Mouse (Mus musculus): ENCODE measurements around the gene Umod. TPM values are rescaled to one million over a fixed set of nuclear protein-coding genes. Genes with fewer than 3 reads are reported as not detected.

Umod gene
- polyA plus RNA-seq, 1 experiment from 2014 or later, result 131 TPM

GRCm38 (mm10) chr7:119513056-119513455 is 34.0 kb upstream of the Umod start:
- Histone ChIP-seq H3K9ac (ENCODE audit: low read depth, low read length) (no peak overlapping the region), H3K27me3 (ENCODE audit: insufficient read depth, low read length) (no peaks in the 10 kb centered on the region), H3K4me2 (ENCODE audit: low read length) (no peak overlapping the region), H3K4me3 (replicated peaks; ENCODE audit: low read depth, low read length) (no peak overlapping the region), H3K9me3 (replicated peaks; ENCODE audit: low read length) (no peaks in the 10 kb centered on the region), H3K4me1 (replicated peaks; ENCODE audit: insufficient read depth, low read length) (no peaks in the 10 kb centered on the region), H3K27ac (no peak overlapping the region), H3K36me3 (ENCODE audit: insufficient read depth, low read length) (no peaks in the 10 kb centered on the region)
- WGBS, result 25% methylated on average over 7 of the region's 7 CpGs
- peak; percentile 90 for ATAC-seq (replicated peaks; ENCODE audit: low FRiP score, low read depth)
- peak; percentile 84 for TF ChIP-seq CTCF (IDR thresholded peaks at IDR 0.05; ENCODE audit: low read depth)
- DNase-seq (ENCODE audit: low spot score), result peak; percentile 73

- TF ChIP-seq CTCF (IDR thresholded peaks at IDR 0.05; ENCODE audit: low read depth), result no peak
Observed at GRCm38 (mm10) chr7:119511143-119511542, 32.1 kb upstream of the Umod start.

DNA sequence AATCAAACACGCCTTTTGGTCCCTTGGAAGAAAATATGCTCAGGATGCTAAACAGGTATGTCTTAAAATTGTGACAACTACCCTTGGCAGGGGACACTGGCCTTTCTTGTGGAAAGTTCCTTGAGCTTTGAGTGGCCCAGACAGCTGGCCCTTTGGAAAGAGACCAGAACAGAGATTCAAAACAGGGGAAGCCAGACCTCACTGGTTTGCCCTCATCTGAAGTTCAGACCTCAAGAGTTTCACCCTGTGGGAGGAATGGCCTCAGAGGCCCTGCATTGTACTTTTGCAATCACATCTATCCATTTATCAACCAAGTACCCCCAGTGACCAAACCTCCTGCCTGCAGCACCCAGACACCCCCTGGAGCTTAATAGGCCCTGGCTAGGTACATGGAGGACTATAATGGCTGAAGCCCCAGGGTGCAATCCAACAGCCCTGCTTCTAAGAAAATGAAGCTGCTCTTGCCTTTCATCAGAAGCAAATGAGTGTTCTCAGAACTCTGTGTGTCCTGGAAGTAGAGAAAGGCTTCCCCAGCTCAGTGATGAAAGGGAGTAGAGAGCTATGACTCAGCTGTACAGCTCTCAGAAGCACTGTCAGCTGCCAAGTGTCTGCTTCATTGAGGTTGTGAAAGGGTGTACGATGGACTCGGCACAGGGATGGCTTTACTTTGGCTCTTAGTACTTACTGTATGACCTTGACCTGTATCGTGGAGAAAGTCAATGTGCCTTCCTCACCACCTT is 11.1 kb upstream of the Umod start:
- Histone ChIP-seq H3K36me3 (ENCODE audit: insufficient read depth, low read length) (no peaks in the 10 kb centered on the region), H3K4me2 (ENCODE audit: low read length) (no peak overlapping the region), H3K4me3 (replicated peaks; ENCODE audit: low read depth, low read length) (no peak overlapping the region), H3K27me3 (ENCODE audit: insufficient read depth, low read length) (no peaks in the 10 kb centered on the region), H3K9me3 (replicated peaks; ENCODE audit: low read length) (no peaks in the 10 kb centered on the region), H3K4me1 (replicated peaks; ENCODE audit: insufficient read depth, low read length) (no peaks in the 10 kb centered on the region), H3K27ac (no peak overlapping the region), H3K9ac (ENCODE audit: low read depth, low read length) (no peak overlapping the region)
- no peak for TF ChIP-seq CTCF (IDR thresholded peaks at IDR 0.05; ENCODE audit: low read depth)
- no peak for DNase-seq (ENCODE audit: low spot score)
- no peak for ATAC-seq (replicated peaks; ENCODE audit: low FRiP score, low read depth)
- 76% methylated on average over 4 of the region's 4 CpGs for WGBS

More at GRCm38 (mm10) chr7:119511143-119511542, 32.1 kb upstream of the Umod start:
- Histone ChIP-seq H3K9ac (ENCODE audit: low read depth, low read length) (no peak overlapping the region), H3K4me2 (ENCODE audit: low read length) (no peak overlapping the region), H3K36me3 (ENCODE audit: insufficient read depth, low read length) (no peaks in the 10 kb centered on the region), H3K4me1 (replicated peaks; ENCODE audit: insufficient read depth, low read length) (no peaks in the 10 kb centered on the region), H3K4me3 (replicated peaks; ENCODE audit: low read depth, low read length) (no peak overlapping the region), H3K27me3 (ENCODE audit: insufficient read depth, low read length) (no peaks in the 10 kb centered on the region), H3K9me3 (replicated peaks; ENCODE audit: low read length) (no peaks in the 10 kb centered on the region), H3K27ac (peak overlapping the region; percentile 60)
- WGBS, result 60% methylated on average over 4 of the region's 4 CpGs
- peak; percentile 52 for DNase-seq (ENCODE audit: low spot score)
- peak; percentile 93 for ATAC-seq (replicated peaks; ENCODE audit: low FRiP score, low read depth)

GRCm38 (mm10) chr7:119486683-119487082 is 7.6 kb upstream of the Umod start:
- 84% methylated on average over 5 of the region's 5 CpGs for WGBS
- no peaks in the 10 kb centered on the region for H3K9me3 ChIP-seq (replicated peaks; ENCODE audit: low read length)
- no peaks in the 10 kb centered on the region for H3K27me3 ChIP-seq (ENCODE audit: insufficient read depth, low read length)
- H3K36me3 ChIP-seq (ENCODE audit: insufficient read depth, low read length), result no peaks in the 10 kb centered on the region
- TF ChIP-seq CTCF (IDR thresholded peaks at IDR 0.05; ENCODE audit: low read depth), result no peak
- ATAC-seq (replicated peaks; ENCODE audit: low FRiP score, low read depth) (no peak), DNase-seq (ENCODE audit: low spot score) (no peak)
- H3K4me3 ChIP-seq (replicated peaks; ENCODE audit: low read depth, low read length), result no peak overlapping the region
- H3K4me1 ChIP-seq (replicated peaks; ENCODE audit: insufficient read depth, low read length), result no peaks in the 10 kb centered on the region
- H3K4me2 ChIP-seq (ENCODE audit: low read length), result no peak overlapping the region
- no peak overlapping the region for H3K9ac ChIP-seq (ENCODE audit: low read depth, low read length)
- H3K27ac ChIP-seq, result no peak overlapping the region

DNA sequence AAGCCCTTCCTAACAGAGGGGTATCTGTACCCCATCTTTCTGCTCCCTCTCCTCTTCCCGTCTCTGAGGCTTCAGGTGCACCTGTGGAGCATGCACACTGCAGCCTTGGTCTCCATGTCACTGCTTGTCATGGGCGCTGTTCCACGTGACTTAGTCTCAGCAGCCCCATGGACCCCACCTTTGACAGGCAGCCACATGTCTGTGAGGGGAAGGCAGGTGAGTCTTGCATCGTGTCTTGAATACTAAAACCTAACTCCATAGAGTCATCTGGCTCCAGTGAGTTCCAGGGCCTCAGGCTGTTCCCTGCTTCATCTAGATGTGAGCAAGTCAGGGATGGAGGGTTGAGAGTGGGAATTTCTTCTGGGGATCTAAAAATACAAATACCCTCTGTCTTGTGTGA is 5.1 kb upstream of the Umod start:
- Histone ChIP-seq H3K27ac (no peak overlapping the region), H3K27me3 (ENCODE audit: insufficient read depth, low read length) (no peaks in the 10 kb centered on the region), H3K36me3 (ENCODE audit: insufficient read depth, low read length) (no peaks in the 10 kb centered on the region), H3K9me3 (replicated peaks; ENCODE audit: low read length) (no peaks in the 10 kb centered on the region), H3K4me2 (ENCODE audit: low read length) (no peak overlapping the region), H3K9ac (ENCODE audit: low read depth, low read length) (no peak overlapping the region), H3K4me3 (replicated peaks; ENCODE audit: low read depth, low read length) (no peak overlapping the region), H3K4me1 (replicated peaks; ENCODE audit: insufficient read depth, low read length) (no peaks in the 10 kb centered on the region)
- 79% methylated on average over 4 of the region's 4 CpGs for WGBS
- ATAC-seq (replicated peaks; ENCODE audit: low FRiP score, low read depth) (no peak), DNase-seq (ENCODE audit: low spot score) (no peak)
- TF ChIP-seq CTCF (IDR thresholded peaks at IDR 0.05; ENCODE audit: low read depth), result no peak

- Histone ChIP-seq H3K27ac (no peak overlapping the region), H3K4me3 (replicated peaks; ENCODE audit: low read depth, low read length) (no peak overlapping the region), H3K27me3 (ENCODE audit: insufficient read depth, low read length) (no peaks in the 10 kb centered on the region), H3K9me3 (replicated peaks; ENCODE audit: low read length) (no peaks in the 10 kb centered on the region), H3K36me3 (ENCODE audit: insufficient read depth, low read length) (no peaks in the 10 kb centered on the region), H3K4me1 (replicated peaks; ENCODE audit: insufficient read depth, low read length) (no peaks in the 10 kb centered on the region), H3K4me2 (ENCODE audit: low read length) (no peak overlapping the region), H3K9ac (ENCODE audit: low read depth, low read length) (no peak overlapping the region)
- DNase-seq (ENCODE audit: low spot score) (peak; percentile 47), ATAC-seq (replicated peaks; ENCODE audit: low FRiP score, low read depth) (peak; percentile 80)
- peak; percentile 50 for TF ChIP-seq CTCF (IDR thresholded peaks at IDR 0.05; ENCODE audit: low read depth)
- WGBS, result 43% methylated on average over 33 of the region's 33 CpGs
Observed at GRCm38 (mm10) chr7:119476500-119477389, 2.3 kb downstream of the Umod start.

All from kidney, postnatal 0 days (tissue).